Mouse (Mus musculus): ENCODE results near the gene Lrrtm3.

Lrrtm3 gene

DNA sequence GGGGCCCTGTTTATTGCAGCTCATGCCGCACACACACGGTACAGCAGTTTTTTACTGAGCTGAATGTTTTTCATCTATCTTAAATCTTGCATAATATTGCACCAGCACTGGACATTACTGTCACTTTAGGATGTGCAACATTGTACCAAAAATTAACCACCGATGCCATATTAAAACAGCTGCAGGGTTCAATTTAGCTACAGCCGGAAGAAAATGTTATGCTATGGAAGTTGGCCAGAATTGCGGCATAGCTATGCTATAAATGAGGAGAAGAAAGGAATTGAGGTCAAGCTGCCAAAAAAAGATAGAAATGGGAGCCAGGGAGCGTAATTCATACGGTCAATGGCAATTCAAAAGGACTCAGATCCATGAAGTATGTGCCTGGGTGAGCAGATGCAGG, 48.9 kb downstream of the Lrrtm3 start:
- in situ Hi-C loops (cut with MboI, MseI): no loop called here

DNA sequence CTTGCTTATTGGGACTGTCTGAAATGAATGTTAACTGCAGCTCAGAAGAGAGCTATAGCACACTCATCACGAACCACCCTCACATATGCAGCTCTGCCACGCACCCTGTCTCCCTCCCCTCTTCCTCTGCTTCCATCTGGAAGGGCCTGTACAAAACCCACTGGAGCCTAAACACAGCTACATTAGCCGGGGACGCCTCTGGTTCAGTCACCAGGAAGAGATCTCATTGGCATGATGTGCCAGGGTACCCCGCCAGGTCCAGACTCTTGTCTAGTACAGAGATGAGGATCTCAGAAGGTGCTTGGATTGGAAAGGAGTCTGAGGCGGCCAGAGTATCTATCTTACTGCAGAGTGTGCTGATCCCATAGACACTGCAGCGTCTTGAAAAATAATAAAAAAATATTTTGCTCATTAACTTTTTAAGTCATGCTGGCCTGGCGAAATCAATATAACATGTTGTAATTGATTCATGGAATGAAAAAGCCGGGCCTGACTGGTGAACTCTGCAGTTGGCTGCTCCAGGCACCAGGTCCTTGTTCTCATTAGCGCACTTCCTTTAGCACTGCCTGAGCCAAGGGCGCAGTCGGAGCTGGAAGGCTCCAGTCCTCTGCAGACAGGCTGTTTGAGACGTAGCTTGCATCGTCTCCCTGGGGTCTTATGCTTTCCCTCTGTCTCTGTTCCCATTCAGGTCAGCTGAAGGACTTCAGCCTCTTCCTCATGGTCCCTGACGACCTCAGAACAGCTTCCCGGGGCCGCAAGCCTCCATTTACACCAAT, 50.1 kb downstream of the Lrrtm3 start:
- in situ Hi-C loops (cut with MboI, MseI): no loop called here

DNA sequence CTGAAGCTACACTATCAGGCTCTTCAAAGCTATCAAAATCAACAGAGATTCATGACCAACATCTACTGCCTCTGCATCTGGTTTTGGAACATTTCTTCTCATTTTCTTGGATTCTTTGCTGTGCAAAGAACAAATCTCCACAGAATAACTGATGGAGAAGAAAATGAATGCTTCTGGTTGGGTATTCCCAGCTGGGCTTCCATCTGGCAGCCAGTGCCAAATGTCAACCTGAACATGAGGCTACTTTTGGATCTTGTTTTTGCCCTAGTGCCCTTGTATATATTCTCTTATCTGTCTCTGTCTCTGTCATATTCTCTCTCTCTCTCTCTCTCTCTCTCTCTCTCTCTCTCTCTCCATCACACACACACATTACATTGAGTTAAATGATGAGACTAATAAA, 59.2 kb downstream of the Lrrtm3 start:
- in situ Hi-C loops (cut with MboI, MseI): no loop called here

DNA sequence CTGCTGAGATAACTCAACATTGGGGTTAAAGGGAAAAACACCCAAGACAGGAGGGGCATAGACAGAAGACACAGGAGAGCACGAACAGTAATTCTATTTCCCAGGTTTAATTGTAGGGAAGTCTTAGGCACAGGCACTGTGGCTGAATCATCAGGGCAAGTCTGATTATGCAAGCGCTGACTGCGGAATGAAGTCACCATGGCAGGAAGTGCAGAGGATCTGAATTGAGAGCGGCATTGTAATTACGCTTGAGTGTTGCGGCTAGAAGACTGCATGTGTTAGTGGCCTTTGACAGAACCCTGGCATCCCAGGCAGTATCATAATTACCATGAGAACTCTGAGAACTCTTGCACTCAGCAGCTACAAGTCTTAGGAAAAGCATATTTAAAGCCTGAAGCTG, 66.7 kb downstream of the Lrrtm3 start:
- in situ Hi-C loops (cut with MboI, MseI): no loop called here

DNA sequence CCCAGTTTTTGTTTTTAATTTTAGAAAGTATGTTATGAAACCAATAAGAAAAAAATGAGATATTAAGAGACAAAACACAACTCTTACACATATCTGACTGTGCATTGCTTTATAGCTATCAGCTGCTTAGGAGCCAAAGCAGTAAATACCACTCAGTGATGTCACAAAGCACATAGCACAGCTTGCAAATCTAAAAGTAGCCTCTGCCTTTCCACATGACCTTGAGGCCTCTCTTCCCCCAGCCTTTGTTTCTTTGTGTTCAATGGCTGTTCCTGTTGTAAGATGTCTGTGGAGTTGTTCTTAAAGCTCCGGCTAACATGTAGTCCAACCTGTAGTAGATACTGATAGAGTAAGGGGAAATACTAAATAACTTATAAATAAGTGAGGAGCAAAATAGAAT, 69.7 kb downstream of the Lrrtm3 start:
- in situ Hi-C loops (cut with MboI, MseI): no loop called here

DNA sequence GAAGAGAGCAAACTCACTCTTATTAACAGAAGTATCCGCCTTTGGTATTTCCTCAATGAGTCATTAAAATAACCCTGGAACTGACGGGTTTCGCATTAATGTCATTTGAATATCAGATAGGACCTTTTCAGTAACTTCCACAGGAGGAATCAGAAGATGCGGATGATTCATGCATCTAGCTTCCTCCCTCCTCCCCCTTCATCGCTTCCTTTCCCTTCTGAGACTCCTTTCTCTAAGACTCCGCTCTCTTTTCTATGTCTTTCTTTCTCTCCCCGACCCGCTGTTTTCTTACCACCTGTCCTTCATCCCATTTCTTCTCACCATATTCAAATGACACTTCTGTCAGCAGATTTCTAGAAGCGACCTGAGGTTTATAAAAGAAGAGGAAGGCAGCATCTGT, 88.1 kb downstream of the Lrrtm3 start:
- in situ Hi-C loops (cut with MboI, MseI): no loop called here

DNA sequence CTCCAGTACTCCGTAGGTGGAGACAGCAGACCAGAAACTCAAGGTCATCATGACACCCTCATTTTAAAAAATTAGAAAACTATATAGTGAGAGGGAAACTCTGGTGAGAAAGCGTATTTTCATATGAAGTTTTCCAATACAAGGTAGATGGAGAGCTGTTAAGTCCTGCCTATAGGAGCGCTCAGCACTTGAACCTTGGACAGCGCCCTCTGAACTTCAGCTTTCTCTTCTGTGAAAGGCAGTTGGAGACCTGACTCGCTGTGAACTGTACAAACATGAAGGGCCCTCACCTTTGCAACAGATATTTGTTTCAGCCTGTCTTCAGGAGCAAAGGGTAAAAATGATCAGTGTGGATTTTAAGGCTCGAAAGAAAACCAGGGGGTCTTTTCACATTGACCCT, 88.5 kb downstream of the Lrrtm3 start:
- in situ Hi-C loops (cut with MboI, MseI): no loop called here

DNA sequence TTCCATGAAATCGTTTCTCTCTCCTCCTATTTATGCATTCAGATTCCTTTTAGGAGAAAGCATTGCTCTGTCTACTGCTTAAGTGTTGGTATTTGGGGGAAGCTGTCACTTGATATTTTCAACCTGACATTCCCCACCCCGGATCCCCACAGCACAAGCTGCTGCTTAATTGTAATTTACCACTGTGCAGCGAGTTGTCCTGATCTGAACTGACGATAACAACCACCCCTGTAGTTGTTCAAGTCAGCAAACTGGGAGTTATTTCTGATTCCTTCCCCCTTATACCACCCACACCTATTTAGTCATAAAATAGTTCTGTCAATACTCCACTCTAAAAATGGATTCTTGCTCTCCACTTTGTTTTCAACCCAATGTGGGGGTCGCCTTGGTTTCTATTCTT, 95.8 kb downstream of the Lrrtm3 start:
- in situ Hi-C loops (cut with MboI, MseI): no loop called here

DNA sequence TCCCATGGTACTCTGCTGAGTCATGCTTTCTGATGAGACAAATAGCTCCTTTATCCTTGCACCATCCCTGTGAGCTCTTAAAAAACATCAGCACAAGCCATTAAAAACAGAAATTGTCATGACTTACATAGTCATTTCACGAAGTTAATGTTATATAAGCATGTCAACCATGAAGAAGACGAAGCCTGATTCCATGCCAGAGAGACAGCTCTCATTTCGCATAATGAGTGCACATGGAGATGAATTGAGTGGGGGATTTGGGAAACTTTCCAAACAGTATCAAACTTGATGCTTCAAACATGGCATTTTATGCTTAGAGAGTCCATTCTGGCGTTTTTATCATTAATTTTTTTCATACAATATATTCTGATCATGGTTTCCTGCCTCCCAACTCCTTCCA, 104.5 kb downstream of the Lrrtm3 start:
- in situ Hi-C loops (cut with MboI, MseI): no loop called here

DNA sequence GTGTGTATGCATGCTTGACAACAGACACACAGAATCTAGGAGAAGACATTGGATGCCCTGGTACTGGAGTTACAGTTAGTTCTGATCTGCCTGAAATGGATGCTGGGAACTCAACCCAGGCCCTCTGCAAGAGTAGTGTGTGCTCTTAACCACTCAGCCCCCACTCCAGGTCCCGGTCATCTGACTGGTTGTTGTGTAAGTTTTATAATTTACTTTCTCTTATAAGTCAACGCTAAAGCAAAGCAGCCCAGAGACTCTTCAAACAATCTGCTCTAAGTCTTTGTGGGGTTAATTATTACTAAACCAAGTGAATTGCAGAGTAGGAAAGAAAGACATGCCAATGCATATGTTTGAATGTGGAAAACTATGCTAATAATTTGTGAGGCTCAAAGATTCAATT, 110.7 kb downstream of the Lrrtm3 start:
- in situ Hi-C loops (cut with MboI, MseI): no loop called here

DNA sequence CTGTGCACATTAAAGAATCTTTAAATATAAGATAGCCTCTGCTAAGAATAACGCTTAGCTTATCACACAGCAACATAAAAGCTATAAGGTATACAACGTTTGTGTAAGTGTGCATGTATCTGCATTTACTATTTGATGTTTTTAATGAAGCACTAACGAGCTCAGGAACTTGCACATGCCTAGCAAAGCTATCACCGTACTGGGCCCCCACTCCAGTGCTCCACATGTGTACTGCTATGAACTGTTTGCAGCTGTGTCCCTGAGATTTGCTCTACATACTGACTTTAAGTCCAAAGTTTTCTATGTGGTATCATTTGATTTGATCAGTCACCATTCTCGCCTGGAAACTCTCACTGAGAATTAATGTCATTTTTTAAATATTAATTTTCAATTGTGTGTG, 111.1 kb downstream of the Lrrtm3 start:
- in situ Hi-C loops (cut with MboI, MseI): no loop called here

DNA sequence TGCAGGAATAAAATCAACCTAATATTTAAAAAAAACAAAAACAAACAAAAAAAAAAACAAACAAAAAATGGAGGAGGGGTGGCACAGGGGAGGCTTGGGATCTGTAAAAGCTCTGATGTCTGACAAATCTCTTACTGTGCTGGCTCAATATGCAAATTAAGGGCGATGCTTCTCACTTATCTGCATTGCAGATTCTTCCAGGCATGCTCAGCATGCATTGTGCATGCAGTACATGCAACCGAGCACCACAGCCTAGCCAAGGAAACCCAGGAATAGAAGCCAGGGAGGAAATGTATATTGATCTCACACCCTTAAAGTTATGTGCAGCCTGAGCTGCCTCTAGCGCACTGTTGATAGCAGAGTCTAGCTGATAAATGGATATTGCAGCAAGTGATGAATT, 111.5 kb downstream of the Lrrtm3 start:
- in situ Hi-C loops (cut with MboI, MseI): no loop called here

DNA sequence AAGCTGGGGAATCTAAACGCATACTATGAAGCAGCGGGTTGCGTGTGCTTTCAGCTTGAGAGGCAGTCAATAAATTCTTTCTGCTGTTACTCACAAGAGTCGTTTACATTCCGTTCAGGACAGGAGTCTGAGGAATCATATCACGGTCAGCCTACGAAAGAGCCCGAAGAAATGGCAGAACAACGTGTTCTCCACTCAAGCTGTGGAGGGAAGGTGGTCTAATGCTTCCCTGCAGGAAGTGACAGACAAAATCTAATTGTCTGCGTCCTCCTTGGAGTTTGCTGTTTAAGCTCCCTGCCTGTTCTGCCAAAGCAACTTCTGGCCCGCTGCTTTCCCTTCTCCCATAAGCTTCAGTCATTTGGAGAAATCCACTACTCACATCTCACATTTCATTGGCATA, 112.0 kb downstream of the Lrrtm3 start:
- in situ Hi-C loops (cut with MboI, MseI): no loop called here

DNA sequence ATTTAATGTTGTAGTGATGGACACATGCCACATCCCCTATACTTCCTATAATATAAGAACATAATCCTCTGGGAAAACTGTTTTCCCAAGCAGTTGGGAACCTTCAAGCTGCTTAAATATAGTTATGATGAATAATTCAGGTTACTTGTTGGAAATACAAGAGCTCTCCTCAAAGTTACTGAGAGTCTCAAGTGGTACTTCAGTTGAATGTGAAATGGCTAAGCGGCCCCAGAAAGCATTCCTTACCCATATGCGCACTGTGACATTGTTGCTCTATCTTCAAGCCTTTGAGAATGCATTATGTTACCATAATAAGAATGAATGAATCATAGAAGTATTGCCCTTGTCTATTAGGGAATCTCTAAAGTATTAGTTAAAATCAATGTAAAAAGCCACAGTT, 117.8 kb downstream of the Lrrtm3 start:
- in situ Hi-C loops (cut with MboI, MseI): no loop called here

DNA sequence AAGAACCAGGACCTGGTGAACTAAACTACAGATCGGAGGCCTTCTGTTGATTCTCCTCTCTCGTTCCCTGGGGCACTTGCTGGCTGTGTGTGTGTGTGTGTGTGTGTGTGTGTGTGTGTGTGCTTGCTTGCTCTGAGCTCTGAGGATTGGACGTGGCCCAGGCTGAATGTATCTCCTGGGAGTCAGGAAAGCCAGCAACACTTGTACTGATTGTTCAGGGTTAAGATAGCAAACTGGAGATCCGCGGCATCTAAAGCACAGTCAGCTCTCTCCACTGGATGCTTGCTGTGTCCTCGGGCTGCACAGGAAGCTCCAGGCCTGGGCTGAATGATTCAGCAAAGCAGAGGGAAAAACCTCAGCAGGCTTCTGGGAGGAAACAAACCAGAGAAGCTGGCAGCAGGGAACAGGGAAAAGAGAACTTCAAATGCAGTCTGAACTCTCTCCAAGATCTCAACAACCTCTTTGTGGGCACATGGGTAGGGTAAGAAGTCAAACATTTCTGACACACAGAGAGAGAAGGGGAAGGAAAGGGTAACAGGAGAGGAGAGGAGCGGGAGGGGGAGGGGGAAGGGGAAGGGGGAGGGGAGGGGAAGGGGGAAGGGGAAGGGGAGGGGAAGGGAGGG, 135.7 kb downstream of the Lrrtm3 start:
- in situ Hi-C loops (cut with MboI, MseI): no loop called here

DNA sequence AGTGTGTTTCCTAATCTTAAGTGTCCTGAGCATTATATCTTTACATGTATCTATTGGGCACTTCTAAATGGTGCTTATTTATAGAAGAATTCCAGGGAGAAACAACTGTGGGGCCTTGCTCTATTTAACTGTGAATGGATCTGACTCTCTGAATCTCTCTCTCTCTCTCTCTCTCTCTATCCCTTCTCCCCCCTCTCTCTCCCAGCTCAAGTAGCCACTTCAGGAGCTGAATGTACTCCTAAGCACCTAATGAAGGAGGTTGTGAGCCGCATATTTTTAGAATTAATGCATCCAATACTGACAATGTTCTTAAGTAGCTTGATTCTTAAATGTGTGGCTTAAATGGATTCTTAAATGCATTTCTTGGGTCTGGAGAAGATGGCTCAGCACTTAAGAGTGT, 138.6 kb downstream of the Lrrtm3 start:
- in situ Hi-C loops (cut with MboI, MseI): no loop called here

DNA sequence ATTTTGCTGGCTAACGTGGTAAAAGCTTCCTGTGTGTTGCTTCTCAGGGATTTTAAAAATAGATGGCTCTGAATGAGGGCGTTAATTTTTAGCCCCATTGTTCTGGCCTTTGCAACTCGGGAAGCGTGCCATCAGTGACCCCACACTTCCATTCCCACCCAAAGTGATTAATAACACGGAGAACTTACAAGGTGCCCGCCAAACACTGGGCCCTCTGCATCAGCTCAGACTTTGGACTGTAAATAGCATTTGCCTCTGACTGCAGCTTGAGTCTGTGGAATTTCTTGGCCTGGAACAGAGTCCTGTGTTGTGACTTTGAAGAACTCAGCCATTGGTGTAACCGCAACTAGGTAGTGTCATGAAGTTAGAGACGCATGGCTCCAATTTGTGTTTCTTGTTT, 139.2 kb downstream of the Lrrtm3 start:
- in situ Hi-C loops (cut with MboI, MseI): no loop called here

DNA sequence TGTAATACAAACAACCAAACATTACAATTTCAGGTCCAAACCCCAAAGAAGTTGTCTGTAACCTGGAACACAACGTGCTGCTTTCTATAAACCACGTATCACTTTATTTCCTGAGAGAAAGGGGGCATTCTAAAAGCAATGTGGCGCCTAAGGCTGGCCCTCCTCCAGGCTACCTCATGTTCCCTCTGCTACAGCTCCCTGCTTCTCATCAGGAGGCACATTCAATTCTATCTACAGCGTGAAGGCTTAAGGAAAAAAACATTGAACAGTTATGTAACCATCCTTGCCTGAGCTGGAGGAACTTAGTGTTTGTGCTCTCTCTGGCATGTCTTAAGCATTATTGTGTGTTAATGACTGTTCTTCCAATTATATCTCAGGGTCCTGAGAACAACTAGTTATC, 142.8 kb downstream of the Lrrtm3 start:
- in situ Hi-C loops (cut with MboI, MseI): no loop called here

DNA sequence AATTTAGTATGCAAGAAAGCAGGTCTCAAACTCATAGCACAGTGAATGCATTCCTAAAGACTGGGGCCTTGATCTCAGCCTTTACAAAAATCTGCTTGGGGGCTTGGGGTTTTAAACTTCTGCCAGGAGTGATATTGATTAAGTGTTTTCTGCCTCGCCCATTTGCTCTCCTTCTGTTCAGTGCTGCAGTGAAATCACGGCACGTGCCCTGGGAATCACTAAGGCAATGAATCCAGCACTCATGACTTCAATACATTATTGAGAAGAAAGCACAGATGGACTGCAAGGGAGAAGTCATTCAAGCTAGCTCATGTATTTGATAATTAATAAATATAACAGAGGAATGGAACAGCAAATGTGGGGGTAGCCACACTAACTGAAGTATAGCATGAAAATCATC, 144.5 kb downstream of the Lrrtm3 start:
- in situ Hi-C loops (cut with MboI, MseI): no loop called here

DNA sequence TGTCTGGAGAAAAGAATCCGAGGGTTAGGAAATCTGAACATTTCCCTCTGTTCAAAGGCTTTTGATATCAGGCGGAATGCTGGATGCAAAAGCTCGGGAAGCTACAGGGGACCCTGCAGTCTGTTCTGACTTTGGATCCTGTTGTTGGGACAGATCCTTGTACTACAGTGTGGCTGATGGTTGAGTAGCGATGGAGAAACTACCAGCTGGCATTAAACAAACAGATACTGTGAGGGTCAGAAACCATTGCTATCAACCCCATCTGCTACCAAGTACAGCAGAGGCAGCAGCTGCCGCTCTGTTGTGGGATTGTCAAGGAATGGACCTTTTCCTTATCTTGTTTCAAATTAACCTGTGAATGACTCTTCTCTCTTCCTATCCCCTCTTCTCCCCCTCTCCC, 156.1 kb downstream of the Lrrtm3 start:
- in situ Hi-C loops (cut with MboI, MseI): no loop called here

DNA sequence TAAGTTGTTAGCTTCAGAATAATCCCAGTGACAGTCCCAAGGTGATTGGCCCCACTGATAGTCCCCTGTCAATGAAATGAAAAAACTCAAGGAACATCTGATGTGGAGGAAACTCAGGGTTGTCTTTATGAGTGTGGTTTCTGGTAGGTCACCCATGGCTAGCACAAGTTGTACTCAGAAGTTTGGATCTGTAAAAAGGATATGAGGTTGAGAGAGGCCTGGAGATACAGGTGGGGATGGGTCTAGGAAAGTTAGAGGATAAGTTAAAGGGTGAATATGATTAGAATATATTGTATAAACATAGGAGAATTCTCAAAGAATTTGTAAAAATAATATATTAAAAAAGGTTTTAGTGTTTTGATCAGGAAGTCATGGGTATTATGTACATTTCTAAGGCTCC, 162.7 kb downstream of the Lrrtm3 start, which contains the start of gene Gm10118:
TSS of gene Gm10118 (minus strand) at position 101 of the 400 bp plus-strand sequence.
- in situ Hi-C loops (cut with MboI, MseI): no loop called here

DNA sequence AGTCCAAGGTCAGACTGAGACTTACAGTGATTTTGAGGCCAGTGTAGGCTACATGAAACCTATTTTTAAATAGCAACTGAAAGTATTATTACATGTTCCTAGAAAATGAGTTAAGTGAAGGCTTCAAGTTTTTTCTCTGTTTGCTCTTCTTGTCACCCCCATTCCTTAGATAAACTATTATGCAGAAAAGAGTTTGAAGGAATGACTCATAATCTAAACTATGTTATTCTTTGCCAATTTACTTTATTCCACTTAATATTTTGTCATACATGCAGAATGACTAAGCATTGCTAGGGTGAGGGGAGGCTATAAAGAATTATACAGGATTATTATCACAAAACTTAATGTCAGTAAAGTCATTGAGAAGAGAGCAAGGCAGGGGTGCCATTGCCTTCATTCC, 181.2 kb downstream of the Lrrtm3 start:
- in situ Hi-C loops (cut with MboI, MseI): no loop called here

DNA sequence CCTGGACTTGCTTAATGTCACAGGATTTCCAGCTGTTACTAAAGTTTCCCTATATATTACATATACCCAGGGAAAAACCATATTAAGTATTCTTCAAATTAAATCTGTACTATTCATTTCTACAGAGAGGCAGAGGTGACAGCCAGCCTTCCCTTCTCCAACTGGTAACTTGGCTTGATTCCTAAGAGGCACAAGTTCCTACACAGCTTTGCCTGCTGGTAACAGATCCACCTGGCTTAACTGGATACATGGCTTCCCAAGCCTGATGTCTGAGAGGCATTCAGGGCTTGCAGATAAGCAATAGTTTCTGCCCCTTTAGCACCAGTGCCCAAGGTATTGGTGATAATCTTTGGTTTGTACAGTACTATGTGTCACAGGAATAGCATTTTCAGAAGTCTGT, 190.2 kb downstream of the Lrrtm3 start:
- in situ Hi-C loops (cut with MboI, MseI): no loop called here

DNA sequence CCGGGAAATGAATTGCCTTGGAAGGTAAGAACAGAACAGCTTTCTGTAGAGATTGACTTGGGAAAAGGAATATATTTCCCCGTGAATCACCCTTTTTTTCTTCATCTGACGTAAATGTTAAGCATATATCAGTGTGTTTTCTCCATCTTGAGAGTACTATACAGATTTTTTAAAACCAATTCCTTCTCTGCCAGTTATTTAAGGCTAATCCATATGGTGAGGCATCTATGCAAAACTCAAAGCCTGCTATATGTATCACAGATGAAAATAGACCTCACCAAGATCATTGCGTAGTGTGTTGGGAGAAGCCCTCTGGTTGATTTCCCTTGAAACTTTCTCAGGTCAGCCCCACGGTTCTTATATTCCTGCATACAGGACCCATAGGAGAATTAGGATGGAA, 195.5 kb downstream of the Lrrtm3 start:
- in situ Hi-C loops (cut with MboI, MseI): no loop called here

Measured in regulatory T cell (primary cell).